8 mouse cellular contexts compared by ENCODE assay signal in genomic region chr6:13677141-13677761, GRCm38 (mm10). TPM values are rescaled to one million over a fixed set of nuclear protein-coding genes. Genes with fewer than 3 reads are reported as not detected.
A peak's percentile ranks its signal among the peaks of the same experiment; 100 is the strongest.
DNase-seq lines count a peak whose midpoint lies in the region; ATAC-seq and TF ChIP-seq lines count a peak whose summit lies in the region.

No protein-coding gene starts in this region.

- H3K9me3 ChIP-seq in hindbrain, postnatal 0 days (ENCODE audit: low read length), result no peaks in the 10 kb centered on the region
- no peaks in the 10 kb centered on the region for H3K9me3 ChIP-seq in limb, embryonic 12.5 days
- no peaks in the 10 kb centered on the region for H3K9me3 ChIP-seq in midbrain, embryonic 15.5 days
- no peaks in the 10 kb centered on the region for H3K9me3 ChIP-seq in stomach, embryonic 14.5 days (ENCODE audit: control insufficient read depth, low read depth, low read length)

- 1% methylated on average over 38 of the region's 43 CpGs for WGBS in hindbrain, postnatal 0 days
- under 1% methylated on average over 43 of the region's 43 CpGs for WGBS in limb, embryonic 12.5 days
- WGBS in midbrain, embryonic 15.5 days, result 0% methylated on average over 41 of the region's 43 CpGs
- under 1% methylated on average over 43 of the region's 43 CpGs for WGBS in stomach, embryonic 14.5 days

- peak overlapping the region; percentile 96 for H3K27ac ChIP-seq in hindbrain, postnatal 0 days
- H3K27ac ChIP-seq in limb, embryonic 12.5 days, result peak overlapping the region; percentile 97
- H3K27ac ChIP-seq in midbrain, embryonic 15.5 days, result peak overlapping the region; percentile 94
- peak overlapping the region; percentile 91 for H3K27ac ChIP-seq in stomach, embryonic 14.5 days (ENCODE audit: low read length)

- H3K36me3 ChIP-seq in hindbrain, postnatal 0 days (ENCODE audit: insufficient read depth, low read length), result no peaks in the 10 kb centered on the region
- peaks cover 4% of the 10 kb centered on the region; the same call in 1 of the 2 replicates for H3K36me3 ChIP-seq in limb, embryonic 12.5 days
- no peaks in the 10 kb centered on the region for H3K36me3 ChIP-seq in midbrain, embryonic 15.5 days (replicated peaks)
- H3K36me3 ChIP-seq in stomach, embryonic 14.5 days (ENCODE audit: control insufficient read depth, insufficient read depth, low read length), result no peaks in the 10 kb centered on the region

- no peaks in the 10 kb centered on the region for H3K27me3 ChIP-seq in hindbrain, postnatal 0 days (ENCODE audit: insufficient read depth, low read length)
- H3K27me3 ChIP-seq in limb, embryonic 12.5 days, result no peaks in the 10 kb centered on the region
- no peaks in the 10 kb centered on the region for H3K27me3 ChIP-seq in midbrain, embryonic 15.5 days (replicated peaks)
- H3K27me3 ChIP-seq in stomach, embryonic 14.5 days (ENCODE audit: control insufficient read depth, insufficient read depth, low read length), result no peaks in the 10 kb centered on the region

- H3K4me2 ChIP-seq in hindbrain, postnatal 0 days (ENCODE audit: low read depth, low read length), result peak overlapping the region; percentile 83
- H3K4me2 ChIP-seq in limb, embryonic 12.5 days, result peak overlapping the region; percentile 63
- peak overlapping the region; percentile 67 for H3K4me2 ChIP-seq in midbrain, embryonic 15.5 days
- H3K4me2 ChIP-seq in stomach, embryonic 14.5 days (replicated peaks; ENCODE audit: low read depth, low read length), result peak overlapping the region; percentile 74

- ATAC-seq in hindbrain, postnatal 0 days, result peak; percentile 81
- ATAC-seq in limb, embryonic 12.5 days (ENCODE audit: insufficient number of reproducible peaks, insufficient read depth, low FRiP score, low TSS enrichment, low read depth), result peak; percentile 66
- ATAC-seq in midbrain, embryonic 15.5 days (replicated peaks), result peak; percentile 85
- peak; percentile 59 for ATAC-seq in stomach, embryonic 14.5 days (ENCODE audit: insufficient number of reproducible peaks, insufficient read depth, low FRiP score, low read depth)

- H3K9ac ChIP-seq in hindbrain, postnatal 0 days (replicated peaks; ENCODE audit: low read length), result peak overlapping the region; percentile 98
- H3K9ac ChIP-seq in limb, embryonic 12.5 days (replicated peaks), result peak overlapping the region; percentile 95
- H3K9ac ChIP-seq in midbrain, embryonic 15.5 days, result peak overlapping the region; percentile 89
- peak overlapping the region; percentile 81 for H3K9ac ChIP-seq in stomach, embryonic 14.5 days (replicated peaks; ENCODE audit: low read depth, low read length)

- H3K4me3 ChIP-seq in hindbrain, postnatal 0 days (ENCODE audit: low read length), result peak overlapping the region; percentile 99
- peak overlapping the region; percentile 92 for H3K4me3 ChIP-seq in limb, embryonic 12.5 days (replicated peaks)
- H3K4me3 ChIP-seq in midbrain, embryonic 15.5 days, result peak overlapping the region; percentile 84
- H3K4me3 ChIP-seq in stomach, embryonic 14.5 days (ENCODE audit: low read depth, low read length), result peak overlapping the region; percentile 86

- no peak for TF ChIP-seq CTCF in hindbrain, postnatal 0 days (IDR thresholded peaks at IDR 0.05; ENCODE audit: low read depth)

- peak; percentile 46 for DNase-seq in urinary bladder, adult 2 months (ENCODE audit: low spot score)
- DNase-seq in urinary bladder, postnatal 25 days (ENCODE audit: low spot score), result no peak
- DNase-seq in cerebellum, postnatal 14 days, result peak; percentile 74 to 77
- peak; percentile 34 to 39 for DNase-seq in frontal cortex, postnatal 14 days (ENCODE audit: low spot score in 2 of 2)
- DNase-seq in hindbrain, postnatal 0 days (ENCODE audit: low spot score), result peak; percentile 68

- no peaks in the 10 kb centered on the region for H3K4me1 ChIP-seq in hindbrain, postnatal 0 days (ENCODE audit: insufficient read depth, low read length)
- H3K4me1 ChIP-seq in limb, embryonic 12.5 days (replicated peaks), result peaks cover 3% of the 10 kb centered on the region
- peaks cover 20% of the 10 kb centered on the region for H3K4me1 ChIP-seq in midbrain, embryonic 15.5 days
- 0 out of 2 replicates have a peak, but pooled peaks cover 2% of the 10 kb centered on the region for H3K4me1 ChIP-seq in stomach, embryonic 14.5 days (ENCODE audit: control insufficient read depth, insufficient read depth, low read length)

RNA-seq across cellular contexts. Expression of gene Bmt2, which starts 0.5 kb away (rescaled TPM):
- polyA plus RNA-seq in urinary bladder, adult 2 months (2012; rRNA removed), result 12.0 and 12.5 TPM in 2 replicates
- 19.4 and 20.6 TPM in 2 replicates for total RNA-seq in hindbrain, postnatal 0 days (2014; rRNA removed)
- 11.2 and 11.8 TPM in 2 replicates for polyA plus RNA-seq in hindbrain, postnatal 0 days (2015; fragmentation: Nextera tagmentation; extraction: Ambion mirVana)
- 23.7 and 25.5 TPM in 2 replicates for polyA plus RNA-seq in limb, embryonic 12.5 days (2016; fragmentation: Nextera tagmentation; extraction: Ambion mirVana)
- polyA plus RNA-seq in midbrain, embryonic 15.5 days (2015; fragmentation: Nextera tagmentation; extraction: Ambion mirVana), result 19.8 and 20.7 TPM in 2 replicates
- 22.5 and 25.8 TPM in 2 replicates for polyA plus RNA-seq in stomach, embryonic 14.5 days (2014; fragmentation: Nextera tagmentation; extraction: Ambion mirVana)
